Mouse (Mus musculus): Measurements from ENCODE around the gene Gm7233. TPM values are rescaled to one million over a fixed set of nuclear protein-coding genes. Genes with fewer than 3 reads are reported as not detected.
"Not testable (repeated sequence)": the region's sequence is repeated elsewhere in the genome, so short reads cannot be mapped to it uniquely, and the experiment has no call there.

Gm7233 gene
- not detected for total RNA-seq (2021)

DNA sequence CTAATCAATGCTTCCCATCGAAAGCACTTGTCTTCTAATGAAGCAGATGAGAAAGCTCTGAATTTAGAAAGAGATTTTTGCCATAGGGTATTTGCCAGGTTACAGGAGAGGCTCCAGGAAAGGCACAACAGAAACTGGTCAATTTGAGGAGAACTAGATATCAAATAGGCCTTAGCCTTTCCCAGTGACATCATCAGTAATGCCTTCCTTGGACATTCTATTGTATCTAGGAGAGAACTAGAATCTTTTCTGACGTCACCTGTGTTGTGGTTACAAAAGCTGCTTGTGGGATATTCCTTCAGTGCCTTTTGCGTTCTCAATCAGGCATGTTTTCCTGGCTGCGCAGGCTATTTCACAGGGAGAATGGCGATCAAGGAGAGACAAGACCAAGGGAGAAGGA, at the start of gene Gm7233:
TSS of gene Gm7233 (plus strand) at position 301 of the 400 bp plus-strand sequence.
- not testable (repeated sequence) for DNase-seq

DNA sequence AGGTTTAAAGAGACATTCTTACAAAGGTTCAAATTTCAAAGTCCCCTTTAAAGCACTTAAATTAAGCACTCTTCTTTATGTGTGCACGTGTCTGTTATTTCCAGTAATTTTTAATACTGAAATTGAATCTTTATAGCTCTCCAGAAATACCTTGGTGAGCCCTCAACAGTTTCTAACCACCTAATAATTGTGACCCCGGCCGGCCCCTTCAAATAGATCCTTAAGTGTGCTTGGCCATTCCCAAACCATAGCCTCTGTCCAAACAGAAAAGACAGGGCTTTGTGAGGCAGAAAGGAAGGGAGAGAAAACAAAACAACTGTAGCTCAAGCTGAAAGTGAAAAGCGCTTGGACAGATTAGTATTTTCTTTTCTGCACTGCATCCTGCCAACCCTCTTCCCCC, 12.5 kb upstream of the Gm7233 start:
- not testable (repeated sequence) for DNase-seq

DNA sequence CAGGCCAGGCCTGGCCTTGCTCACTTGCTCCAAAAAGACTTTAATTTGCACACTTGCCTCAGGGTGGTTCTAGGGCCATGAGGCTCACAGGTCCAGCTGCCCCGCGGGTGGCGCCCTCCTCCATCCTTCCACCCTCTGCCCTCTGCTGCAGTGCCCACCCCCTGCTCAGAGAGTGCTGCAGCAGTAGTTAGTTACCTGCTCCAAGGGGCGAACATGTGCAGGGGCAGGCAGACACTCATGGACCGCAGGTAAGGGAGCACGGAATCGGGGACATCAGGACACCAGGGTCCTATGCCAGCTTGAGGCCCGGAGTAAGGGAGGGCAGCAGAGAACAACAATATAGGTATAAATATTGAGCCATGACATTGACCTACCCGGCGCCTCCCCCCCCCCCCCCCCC, 11.7 kb upstream of the Gm7233 start:
- not testable (repeated sequence) for DNase-seq

DNA sequence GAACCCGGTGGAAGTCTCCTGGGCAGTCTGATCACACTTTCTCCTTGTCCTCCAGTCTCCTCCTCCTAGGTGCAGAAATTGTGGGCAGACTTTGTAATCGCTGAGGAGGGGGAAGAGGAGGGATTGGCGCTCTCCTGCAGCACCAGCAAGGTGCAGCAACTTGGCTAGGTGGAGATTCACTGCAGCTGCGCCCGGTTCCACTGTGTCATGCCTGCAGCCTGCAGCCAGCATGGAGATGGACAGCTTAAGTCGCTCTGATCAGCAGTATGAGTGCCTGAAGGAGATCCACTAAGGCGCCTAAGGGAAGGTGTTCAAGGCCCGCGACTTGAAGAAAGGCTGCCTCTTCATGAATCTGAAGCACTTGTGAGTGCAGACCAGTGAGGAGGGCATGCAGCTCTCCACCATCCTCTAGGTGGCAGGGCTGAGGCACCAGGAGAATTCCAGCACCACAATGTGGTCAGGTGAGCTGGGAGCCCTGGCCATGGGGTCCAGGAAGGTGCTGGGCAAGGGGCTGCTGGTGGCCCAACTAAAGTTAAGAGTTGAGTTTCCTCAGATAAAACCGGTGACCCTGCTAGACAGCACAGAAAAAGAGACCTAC, 11.0 kb upstream of the Gm7233 start:
- not testable (repeated sequence) for DNase-seq

DNA sequence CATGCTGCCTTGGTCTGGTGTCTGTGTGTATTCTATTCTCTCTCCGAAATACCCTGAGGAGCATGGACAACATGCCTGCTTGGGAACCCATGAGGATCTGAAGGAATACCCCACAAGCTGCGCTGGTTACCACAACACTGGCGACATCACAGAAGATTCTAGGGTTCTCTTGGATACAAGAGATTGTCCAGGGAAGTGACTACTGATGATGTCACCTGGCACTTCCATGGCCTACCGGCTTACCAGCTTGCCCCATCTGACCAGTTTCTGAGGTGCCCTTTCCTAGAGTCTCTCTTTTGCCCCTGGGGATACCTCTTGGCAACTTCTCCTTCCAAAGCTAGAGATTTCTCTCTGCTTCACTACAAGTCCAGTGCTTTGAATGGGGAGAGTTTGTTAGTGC, 55.5 kb downstream of the Gm7233 start, which contains the start of gene Gm8122:
TSS of gene Gm8122 (minus strand) at position 101 of the 400 bp plus-strand sequence.
- not testable (repeated sequence) for DNase-seq

Other genes with a start within 250 kb of the Gm7233 start
- not detected for gene Gm8082, start 186.2 kb upstream of the Gm7233 start, total RNA-seq (2021)
- gene Gm10376, start 164.2 kb upstream of the Gm7233 start, total RNA-seq (2021), result not detected
- not detected for gene Gm8094, start 103.2 kb upstream of the Gm7233 start, total RNA-seq (2021)
- gene Gm8104, start 79.3 kb upstream of the Gm7233 start, total RNA-seq (2021), result not detected
- not detected for gene Gm8122, start 55.4 kb downstream of the Gm7233 start, total RNA-seq (2021)
- gene Gm8126, start 78.8 kb downstream of the Gm7233 start, total RNA-seq (2021), result not detected
- not detected for gene Gm9732, start 95.2 kb downstream of the Gm7233 start, total RNA-seq (2021)
- not detected for gene Gm8127, start 114.0 kb downstream of the Gm7233 start, total RNA-seq (2021)
- gene 1700001F09Rik, start 167.9 kb downstream of the Gm7233 start, total RNA-seq (2021), result not detected
- not detected for gene Gm8138, start 236.5 kb downstream of the Gm7233 start, total RNA-seq (2021)